Mouse (Mus musculus): ENCODE results near the gene Cpsf4. TPM values are rescaled to one million over a fixed set of nuclear protein-coding genes. Genes with fewer than 3 reads are reported as not detected.
A peak's percentile ranks its signal among the peaks of the same experiment; 100 is the strongest.

Cpsf4 gene
- polyA plus RNA-seq, 1 experiment from 2014 or later: 41.1 TPM

DNA sequence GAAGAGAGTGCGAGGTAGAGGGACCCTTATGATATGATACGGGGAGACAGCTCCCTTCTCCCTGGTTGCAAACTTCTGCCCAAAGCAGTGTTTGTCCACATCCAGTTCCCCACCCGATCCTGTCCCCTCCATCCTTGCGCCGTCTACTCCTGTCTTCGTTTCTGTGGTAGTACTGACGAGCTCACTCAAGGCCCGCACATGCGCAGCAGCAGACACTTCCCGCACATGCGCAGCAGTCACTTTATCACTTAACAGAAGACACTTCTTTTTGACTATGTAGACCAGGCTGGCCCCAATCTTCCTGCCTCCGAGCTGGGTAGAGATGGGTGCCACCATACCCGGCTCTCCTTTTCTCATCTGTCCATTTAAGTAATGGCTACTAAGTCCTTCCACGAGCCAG is 5.7 kb upstream of the Cpsf4 start:
- Histone ChIP-seq H3K36me3 (ENCODE audit: control insufficient read depth, insufficient read depth, low read length) (peaks cover 8% of the 10 kb centered on the region; the same call in 1 of the 2 replicates), H3K9me3 (ENCODE audit: control insufficient read depth, low read length) (no peaks in the 10 kb centered on the region), H3K9ac (ENCODE audit: low read depth, low read length) (no peak overlapping the region), H3K4me1 (ENCODE audit: control insufficient read depth, insufficient read depth, low read length) (peaks cover 6% of the 10 kb centered on the region), H3K4me2 (ENCODE audit: low read depth, low read length) (no peak overlapping the region), H3K4me3 (ENCODE audit: low read length) (no peak overlapping the region), H3K27ac (ENCODE audit: low read length) (no peak overlapping the region), H3K27me3 (replicated peaks; ENCODE audit: control insufficient read depth, insufficient read depth, low read length) (no peaks in the 10 kb centered on the region)
- WGBS: 92% methylated on average over 14 of the region's 14 CpGs
- ATAC-seq: no peak

DNA sequence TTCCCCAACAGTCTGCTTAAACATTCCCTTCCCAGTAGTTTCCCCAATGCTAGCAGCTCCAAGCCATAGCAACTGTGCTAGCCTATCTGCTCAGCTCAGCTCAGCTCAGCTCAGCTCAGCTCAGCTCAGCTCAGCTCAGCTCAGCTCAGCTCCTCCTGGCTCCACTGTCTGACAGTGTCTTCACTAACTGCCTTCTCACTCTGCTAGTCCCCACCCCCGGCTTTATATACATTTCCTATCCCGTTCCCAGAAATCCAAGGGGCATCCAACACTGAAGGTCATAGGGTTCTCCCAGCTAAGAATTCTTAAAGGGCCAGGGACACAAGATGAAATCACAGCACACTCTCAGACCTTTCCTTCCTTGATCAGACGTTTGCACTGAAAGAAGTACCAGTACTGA is 2.3 kb upstream of the Cpsf4 start:
- Histone ChIP-seq H3K4me1 (ENCODE audit: control insufficient read depth, insufficient read depth, low read length) (peaks cover 15% of the 10 kb centered on the region), H3K9me3 (ENCODE audit: control insufficient read depth, low read length) (no peaks in the 10 kb centered on the region), H3K9ac (ENCODE audit: low read depth, low read length) (0 out of 2 replicates have a peak overlapping the region, but pooled peaks have one; percentile 6), H3K27ac (ENCODE audit: low read length) (no peak overlapping the region), H3K27me3 (replicated peaks; ENCODE audit: control insufficient read depth, insufficient read depth, low read length) (no peaks in the 10 kb centered on the region), H3K36me3 (ENCODE audit: control insufficient read depth, insufficient read depth, low read length) (0 out of 2 replicates have a peak, but pooled peaks cover 1% of the 10 kb centered on the region), H3K4me3 (ENCODE audit: low read length) (no peak overlapping the region), H3K4me2 (ENCODE audit: low read depth, low read length) (no peak overlapping the region)
- no peak for ATAC-seq
- 47% methylated on average over 3 of the region's 3 CpGs for WGBS

DNA sequence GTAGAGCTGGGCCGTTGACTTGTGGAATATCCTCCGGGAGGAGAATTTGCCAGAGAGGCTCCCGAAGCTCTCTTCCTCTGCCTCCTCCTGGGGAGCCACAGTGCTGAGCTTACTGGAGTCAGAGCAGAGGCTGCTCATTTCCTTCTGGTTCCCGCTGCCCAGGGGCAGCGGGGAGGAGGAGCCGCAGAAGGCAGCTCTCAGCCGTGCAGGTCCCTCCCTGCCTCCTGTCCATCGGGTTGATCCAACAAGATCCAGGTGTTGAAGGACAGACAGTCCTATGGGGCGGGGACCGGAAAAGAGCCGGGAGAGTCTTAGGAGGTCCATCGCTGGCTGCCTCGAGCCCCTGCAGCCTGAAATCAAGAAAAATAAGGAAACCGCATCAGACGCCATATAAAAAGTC is 1.8 kb upstream of the Cpsf4 start:
- H3K36me3 ChIP-seq (ENCODE audit: control insufficient read depth, insufficient read depth, low read length): no peaks in the 10 kb centered on the region
- H3K4me3 ChIP-seq (ENCODE audit: low read length): no peak overlapping the region
- H3K4me1 ChIP-seq (ENCODE audit: control insufficient read depth, insufficient read depth, low read length): peaks cover 15% of the 10 kb centered on the region
- H3K9me3 ChIP-seq (ENCODE audit: control insufficient read depth, low read length): no peaks in the 10 kb centered on the region
- no peaks in the 10 kb centered on the region for H3K27me3 ChIP-seq (replicated peaks; ENCODE audit: control insufficient read depth, insufficient read depth, low read length)
- H3K27ac ChIP-seq (ENCODE audit: low read length): no peak overlapping the region
- H3K4me2 ChIP-seq (ENCODE audit: low read depth, low read length): no peak overlapping the region
- no peak for ATAC-seq
- WGBS: 84% methylated on average over 15 of the region's 15 CpGs
- 0 out of 2 replicates have a peak overlapping the region, but pooled peaks have one; percentile 6 for H3K9ac ChIP-seq (ENCODE audit: low read depth, low read length)

DNA sequence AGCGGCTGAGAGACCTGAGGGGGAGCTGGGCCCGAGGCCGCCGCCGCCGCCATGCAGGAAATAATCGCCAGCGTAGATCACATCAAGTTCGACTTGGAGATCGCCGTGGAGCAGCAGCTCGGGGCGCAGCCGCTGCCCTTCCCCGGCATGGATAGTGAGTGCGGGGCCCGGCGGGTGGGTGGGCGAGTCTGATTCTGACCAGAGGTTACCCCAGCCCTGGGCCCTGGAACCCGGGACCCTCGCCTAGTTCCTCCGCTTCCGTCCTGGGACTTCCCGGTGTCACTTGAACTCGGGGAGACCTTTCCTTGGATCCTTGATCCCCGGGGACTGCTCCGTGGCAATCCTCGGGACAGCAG is 271 bp downstream of the Cpsf4 start:
- Histone ChIP-seq H3K9ac (ENCODE audit: low read depth, low read length) (peak overlapping the region; percentile 93), H3K4me2 (ENCODE audit: low read depth, low read length) (peak overlapping the region; percentile 84), H3K4me3 (ENCODE audit: low read length) (peak overlapping the region; percentile 91), H3K4me1 (ENCODE audit: control insufficient read depth, insufficient read depth, low read length) (peaks cover 15% of the 10 kb centered on the region), H3K27ac (ENCODE audit: low read length) (peak overlapping the region; percentile 62), H3K27me3 (replicated peaks; ENCODE audit: control insufficient read depth, insufficient read depth, low read length) (no peaks in the 10 kb centered on the region), H3K9me3 (ENCODE audit: control insufficient read depth, low read length) (no peaks in the 10 kb centered on the region), H3K36me3 (ENCODE audit: control insufficient read depth, insufficient read depth, low read length) (peaks cover 4% of the 10 kb centered on the region; the same call in 1 of the 2 replicates)
- 0% methylated on average over 28 of the region's 28 CpGs for WGBS
- ATAC-seq: peak; percentile 25

DNA sequence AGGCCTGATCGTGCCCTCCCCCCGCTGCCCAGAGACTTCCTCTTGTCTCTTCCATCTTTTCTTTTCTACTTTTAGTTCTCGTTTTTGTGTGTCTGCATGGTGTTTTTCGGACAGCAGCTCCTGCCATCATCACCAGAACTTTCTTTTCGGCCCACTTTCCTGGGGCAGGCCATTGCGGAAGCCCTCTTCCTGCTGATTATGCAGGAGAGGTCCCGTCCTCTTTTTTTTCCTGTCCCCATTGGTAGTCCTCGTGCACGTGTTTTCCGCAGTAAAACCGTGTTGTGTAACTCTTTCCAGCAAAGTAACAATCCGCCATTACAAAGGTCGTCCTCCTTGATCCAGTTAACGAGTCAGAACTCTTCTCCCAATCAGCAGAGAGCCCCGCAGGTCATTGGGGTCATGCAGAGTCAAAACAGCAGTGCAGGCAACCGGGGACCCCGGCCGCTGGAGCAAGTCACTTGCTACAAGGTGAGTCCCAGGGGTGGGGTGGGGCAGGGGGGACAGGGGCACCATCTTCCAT is 11.5 kb downstream of the Cpsf4 start:
- H3K27ac ChIP-seq (ENCODE audit: low read length): no peak overlapping the region
- H3K27me3 ChIP-seq (replicated peaks; ENCODE audit: control insufficient read depth, insufficient read depth, low read length): no peaks in the 10 kb centered on the region
- no peak overlapping the region for H3K4me3 ChIP-seq (ENCODE audit: low read length)
- no peaks in the 10 kb centered on the region for H3K9me3 ChIP-seq (ENCODE audit: control insufficient read depth, low read length)
- H3K4me1 ChIP-seq (ENCODE audit: control insufficient read depth, insufficient read depth, low read length): no peaks in the 10 kb centered on the region
- 85% methylated on average over 18 of the region's 18 CpGs for WGBS
- no peak overlapping the region for H3K4me2 ChIP-seq (ENCODE audit: low read depth, low read length)
- no peak for ATAC-seq
- H3K9ac ChIP-seq (ENCODE audit: low read depth, low read length): no peak overlapping the region
- H3K36me3 ChIP-seq (ENCODE audit: control insufficient read depth, insufficient read depth, low read length): peaks cover 21% of the 10 kb centered on the region

DNA sequence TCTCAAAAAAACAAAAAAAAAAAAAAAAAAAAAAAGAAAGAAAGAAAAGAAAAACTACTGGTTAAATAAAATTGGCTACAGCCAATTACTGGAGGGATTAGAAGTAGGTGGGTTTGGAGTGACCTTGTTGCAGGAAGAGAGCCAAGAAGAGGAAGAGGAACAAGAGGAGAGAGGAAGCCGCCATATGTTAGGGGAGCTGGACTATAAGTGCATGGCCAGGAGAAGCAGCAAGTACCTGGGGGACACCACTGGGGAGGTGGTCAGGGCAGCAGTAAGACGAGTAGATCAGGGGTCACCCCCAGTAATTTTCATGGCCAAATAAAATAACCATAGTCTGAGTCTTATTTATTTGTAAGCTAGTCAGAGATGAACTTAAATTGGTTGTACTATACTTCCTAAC is 18.2 kb downstream of the Cpsf4 start:
- Histone ChIP-seq H3K4me1 (ENCODE audit: control insufficient read depth, insufficient read depth, low read length) (peaks cover 7% of the 10 kb centered on the region; the same call in 1 of the 2 replicates), H3K27ac (ENCODE audit: low read length) (no peak overlapping the region), H3K4me3 (ENCODE audit: low read length) (no peak overlapping the region), H3K9ac (ENCODE audit: low read depth, low read length) (no peak overlapping the region), H3K27me3 (replicated peaks; ENCODE audit: control insufficient read depth, insufficient read depth, low read length) (no peaks in the 10 kb centered on the region), H3K36me3 (ENCODE audit: control insufficient read depth, insufficient read depth, low read length) (peaks cover 41% of the 10 kb centered on the region), H3K9me3 (ENCODE audit: control insufficient read depth, low read length) (no peaks in the 10 kb centered on the region), H3K4me2 (ENCODE audit: low read depth, low read length) (no peak overlapping the region)
- WGBS: 81% methylated on average over 2 of the region's 2 CpGs
- ATAC-seq: no peak

DNA sequence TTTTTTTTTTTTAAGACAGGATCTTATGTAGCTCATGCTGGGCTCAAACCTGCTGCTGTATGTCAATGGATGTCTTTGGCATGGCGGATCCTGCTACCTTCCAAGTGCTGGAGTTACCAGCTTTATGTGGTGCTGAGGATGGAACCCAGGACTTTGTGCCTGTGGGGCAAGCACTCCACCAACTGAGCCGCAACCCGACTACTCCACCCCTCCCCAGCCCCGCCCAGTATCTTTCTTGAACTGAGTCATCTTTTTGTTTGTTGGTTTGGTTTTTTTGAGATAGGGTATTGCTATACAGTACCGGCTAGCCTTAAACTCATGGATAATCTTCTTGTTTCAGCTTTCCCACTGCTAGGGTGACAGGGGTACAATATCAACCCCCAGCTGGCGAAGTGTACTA is 22.4 kb downstream of the Cpsf4 start:
- Histone ChIP-seq H3K4me2 (ENCODE audit: low read depth, low read length) (peak overlapping the region; percentile 63), H3K27ac (ENCODE audit: low read length) (no peak overlapping the region), H3K27me3 (replicated peaks; ENCODE audit: control insufficient read depth, insufficient read depth, low read length) (no peaks in the 10 kb centered on the region), H3K9me3 (ENCODE audit: control insufficient read depth, low read length) (no peaks in the 10 kb centered on the region), H3K36me3 (ENCODE audit: control insufficient read depth, insufficient read depth, low read length) (peaks cover 23% of the 10 kb centered on the region), H3K9ac (ENCODE audit: low read depth, low read length) (no peak overlapping the region), H3K4me1 (ENCODE audit: control insufficient read depth, insufficient read depth, low read length) (peaks cover 11% of the 10 kb centered on the region), H3K4me3 (ENCODE audit: low read length) (no peak overlapping the region)
- WGBS: 91% methylated on average over 6 of the region's 6 CpGs
- no peak for ATAC-seq

DNA sequence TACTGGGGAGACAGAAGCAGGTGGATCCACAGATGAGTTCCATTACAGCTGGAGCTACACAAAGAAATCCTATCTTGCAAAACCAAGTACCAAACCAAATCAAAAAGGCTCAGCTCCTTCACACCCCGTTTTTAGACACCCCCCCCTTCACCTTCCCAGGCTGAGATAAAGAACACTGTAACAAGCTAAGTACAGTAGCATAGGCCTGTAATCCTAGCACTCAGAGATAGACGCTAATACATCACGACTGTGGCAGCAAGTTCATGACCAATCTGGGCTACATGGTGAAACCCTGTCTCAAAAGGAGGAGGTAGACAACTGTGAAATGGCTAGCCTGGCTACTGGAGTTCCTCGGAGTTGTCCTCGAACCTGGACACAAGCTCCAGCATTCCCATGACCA is 23.4 kb downstream of the Cpsf4 start:
- peak; percentile 2; the same call in 1 of the 2 replicates for ATAC-seq
- 41% methylated on average over 5 of the region's 5 CpGs for WGBS
- peak overlapping the region; percentile 63 for H3K4me2 ChIP-seq (ENCODE audit: low read depth, low read length)
- peak overlapping the region; percentile 94 for H3K9ac ChIP-seq (ENCODE audit: low read depth, low read length)
- peaks cover 11% of the 10 kb centered on the region for H3K4me1 ChIP-seq (ENCODE audit: control insufficient read depth, insufficient read depth, low read length)
- no peaks in the 10 kb centered on the region for H3K9me3 ChIP-seq (ENCODE audit: control insufficient read depth, low read length)
- peaks cover 18% of the 10 kb centered on the region for H3K36me3 ChIP-seq (ENCODE audit: control insufficient read depth, insufficient read depth, low read length)
- H3K27me3 ChIP-seq (replicated peaks; ENCODE audit: control insufficient read depth, insufficient read depth, low read length): no peaks in the 10 kb centered on the region
- H3K4me3 ChIP-seq (ENCODE audit: low read length): peak overlapping the region; percentile 82
- H3K27ac ChIP-seq (ENCODE audit: low read length): peak overlapping the region; percentile 87; the same call in 1 of the 2 replicates

DNA sequence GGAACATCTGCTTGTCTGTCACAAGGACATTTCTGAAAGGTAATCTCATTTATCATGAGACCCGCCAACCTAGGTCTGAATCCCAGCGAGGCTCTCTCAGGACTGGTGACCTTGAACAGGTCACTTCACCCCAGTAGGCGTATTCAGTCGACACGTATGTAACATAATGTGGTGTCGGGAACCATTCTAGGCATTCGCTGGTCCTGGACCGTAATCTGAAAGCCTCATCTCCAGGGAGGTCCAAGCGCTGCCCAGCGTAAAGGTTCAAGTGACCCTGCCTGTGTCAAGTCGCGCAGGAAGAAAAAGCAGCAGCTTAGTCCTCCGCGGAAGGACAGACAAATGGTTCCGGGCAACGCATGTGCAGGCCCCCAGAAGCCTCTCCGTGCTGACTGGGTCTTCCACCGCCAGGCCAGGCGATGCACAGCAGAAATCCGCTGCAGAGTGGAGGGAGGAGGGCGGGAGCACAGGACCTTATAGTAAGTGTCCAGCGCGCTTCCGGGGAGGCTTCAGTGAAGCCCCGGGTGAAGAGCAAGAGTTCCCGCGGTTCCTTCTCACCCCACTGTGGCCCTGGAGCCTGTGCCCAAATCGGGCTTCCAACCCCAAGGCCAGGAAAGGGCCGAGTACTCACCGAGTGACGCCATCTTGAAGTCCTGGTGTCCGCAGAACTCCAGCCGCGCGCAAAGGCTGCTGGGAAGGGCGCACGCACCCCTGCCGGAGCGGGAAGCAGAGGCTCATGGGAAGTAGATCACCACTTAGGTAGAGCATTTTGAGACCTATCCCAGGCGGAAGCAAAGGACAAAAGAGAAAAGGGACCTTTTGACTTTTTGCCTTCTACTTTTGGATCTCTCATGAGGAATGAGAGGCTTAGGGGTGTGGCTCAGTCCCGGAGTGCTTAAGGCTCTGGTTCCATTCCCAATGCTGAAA is 24.1 kb downstream of the Cpsf4 start:
- H3K4me2 ChIP-seq (ENCODE audit: low read depth, low read length): peak overlapping the region; percentile 63
- peak overlapping the region; percentile 82 for H3K4me3 ChIP-seq (ENCODE audit: low read length)
- WGBS: under 1% methylated on average over 41 of the region's 41 CpGs
- peaks cover 11% of the 10 kb centered on the region for H3K4me1 ChIP-seq (ENCODE audit: control insufficient read depth, insufficient read depth, low read length)
- ATAC-seq: peak; percentile 91
- no peaks in the 10 kb centered on the region for H3K27me3 ChIP-seq (replicated peaks; ENCODE audit: control insufficient read depth, insufficient read depth, low read length)
- peak overlapping the region; percentile 87 for H3K27ac ChIP-seq (ENCODE audit: low read length)
- H3K36me3 ChIP-seq (ENCODE audit: control insufficient read depth, insufficient read depth, low read length): peaks cover 18% of the 10 kb centered on the region; the same call in 1 of the 2 replicates
- peak overlapping the region; percentile 94 for H3K9ac ChIP-seq (ENCODE audit: low read depth, low read length)
- no peaks in the 10 kb centered on the region for H3K9me3 ChIP-seq (ENCODE audit: control insufficient read depth, low read length)

Data from intestine, embryonic 16.5 days (tissue).